Comparison of ENCODE assay signal across 16 mouse cellular contexts in genomic region chr5:46103350-46103749, GRCm38 (mm10).
"Had no signal": no experiment of that assay in that cellular context is flagged by ENCODE, and none has a peak within 500 bp of the region (broad histone marks: within the 10 kb centered on the region; RNA-seq: fewer than 3 reads in every experiment).

No protein-coding gene starts in this region.

- H3K4me1 ChIP-seq: neural tube, embryonic 12.5 days; neural tube, embryonic 13.5 days; neural tube, embryonic 15.5 days; stomach, embryonic 15.5 days had no signal

- H3K9ac ChIP-seq: neural tube, embryonic 12.5 days; neural tube, embryonic 13.5 days; neural tube, embryonic 15.5 days; stomach, embryonic 15.5 days had no signal

- H3K27ac ChIP-seq: neural tube, embryonic 12.5 days; neural tube, embryonic 13.5 days; neural tube, embryonic 15.5 days; stomach, embryonic 15.5 days; stomach, postnatal 0 days had no signal

- H3K36me3 ChIP-seq: neural tube, embryonic 12.5 days; neural tube, embryonic 13.5 days; neural tube, embryonic 15.5 days; stomach, embryonic 15.5 days had no signal

- H3K9me3 ChIP-seq: neural tube, embryonic 12.5 days; neural tube, embryonic 13.5 days; neural tube, embryonic 15.5 days; stomach, embryonic 15.5 days had no signal

- H3K27me3 ChIP-seq: neural tube, embryonic 12.5 days; neural tube, embryonic 13.5 days; neural tube, embryonic 15.5 days; stomach, embryonic 15.5 days had no signal

- DNase-seq: right cerebral cortex, adult 18-20 months; right cerebral cortex, postnatal 14 days; right cerebral cortex, postnatal 25 days; right cerebral cortex, postnatal 4 days; spleen, adult 18-20 months; thymus, adult 18-20 months; thymus, adult 2 months; thymus, postnatal 14 days; thymus, postnatal 25 days; thymus, postnatal 36 days; thymus, postnatal 4 days had no signal

- H3K4me3 ChIP-seq: neural tube, embryonic 12.5 days; neural tube, embryonic 13.5 days; neural tube, embryonic 15.5 days; stomach, embryonic 15.5 days had no signal

- H3K4me2 ChIP-seq: neural tube, embryonic 12.5 days; neural tube, embryonic 13.5 days; neural tube, embryonic 15.5 days; stomach, embryonic 15.5 days had no signal
